Mouse (Mus musculus) embryonic fibroblast, embryonic 13.5 days (primary cell): Measurements from ENCODE around the gene Sec24b.

Source experiments
- CTCF ChIP-seq: IDR thresholded peaks from 2 replicates; pipeline ENCODE4 v1.5.1; 2011; ENCODE audit warnings: mild to moderate bottlenecking, control low read depth, low read length, moderate library complexity, borderline replicate concordance; ENCODE audit not compliant: insufficient read depth
- POLR2A ChIP-seq: IDR thresholded peaks from 2 replicates; pipeline ENCODE4 v1.6.1; 2011; ENCODE audit warnings: low read depth, mild to moderate bottlenecking, control low read depth, low read length, moderate library complexity

DNA sequence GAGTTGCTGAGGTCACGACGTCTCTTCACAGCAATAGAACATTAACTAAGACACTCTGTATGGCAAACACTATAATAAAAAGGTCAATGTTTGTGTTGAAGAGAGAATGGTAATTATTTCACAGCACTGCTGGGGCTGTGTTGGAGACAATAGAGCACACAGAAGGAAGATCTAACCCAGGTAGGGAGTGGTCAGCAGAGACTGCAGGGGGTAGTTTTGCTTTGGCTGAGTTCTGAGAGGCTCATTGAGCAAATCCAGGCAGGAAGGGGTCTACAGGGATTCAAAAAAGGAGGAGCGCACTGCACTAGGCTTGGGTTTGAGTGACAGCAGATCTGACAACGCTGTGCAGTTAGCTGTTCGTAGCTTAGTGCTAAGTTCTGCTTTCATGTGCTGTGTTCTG, 85.0 kb downstream of the Sec24b start:
- TF ChIP-seq CTCF (no peak), POLR2A (no peak)
